Mouse (Mus musculus) A20 (cell line): ENCODE measurements around the gene Gm8108.
"Not testable (repeated sequence)": the region's sequence is repeated elsewhere in the genome, so short reads cannot be mapped to it uniquely, and the experiment has no call there.

Source experiments
- DNase-seq: peaks from one replicate; pipeline ENCODE4 v3.0.0-alpha.2; 2011; ENCODE audit warnings: low read depth, low spot score

Gene Gm8108

DNA sequence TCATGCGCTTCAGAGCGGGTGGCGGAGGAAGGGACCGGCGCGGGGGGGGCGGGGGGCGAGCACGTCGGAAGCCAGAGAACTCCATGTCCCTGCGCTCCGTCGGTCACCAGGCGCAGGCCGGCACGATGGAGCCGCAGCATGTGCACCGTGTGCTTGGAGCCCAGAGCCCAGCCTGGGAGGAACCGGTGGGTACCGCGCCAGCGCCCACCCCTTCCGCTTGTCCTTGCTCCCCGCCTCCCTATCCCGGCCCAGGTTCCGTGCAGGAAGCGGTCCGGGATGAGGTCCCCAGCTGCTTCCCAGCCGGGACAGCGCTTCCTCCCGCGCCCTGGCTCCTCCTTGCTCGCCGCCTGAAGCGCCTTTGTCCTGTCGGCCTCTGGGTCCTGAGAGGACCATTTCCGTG lies at the start of gene Gm8108:
Gene Gm8108, plus strand, starts transcription at position 101 of the 400 bp plus-strand sequence.
- DNase-seq, result not testable (repeated sequence)

DNA sequence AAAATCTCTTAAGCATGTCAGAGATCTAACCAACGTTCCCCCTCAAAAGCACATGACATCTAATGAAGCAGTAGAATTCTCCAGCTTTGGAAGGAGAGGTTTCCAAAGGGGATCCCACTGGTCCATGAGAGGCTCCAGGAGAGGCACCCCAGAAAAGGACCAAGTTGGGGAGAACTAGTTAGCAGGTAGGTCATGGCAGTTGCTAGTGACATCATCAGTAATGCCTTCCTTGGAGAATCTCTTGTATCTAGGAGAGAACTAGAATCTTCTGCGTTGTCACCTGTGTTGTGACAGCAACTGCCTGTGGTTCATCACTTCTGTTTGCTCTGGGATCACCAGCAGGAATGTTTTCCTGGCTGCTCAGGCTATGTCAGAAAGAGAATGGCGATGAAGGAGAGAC lies 26.5 kb upstream of the Gm8108 start, which contains the start of gene Gm3115:
Gene Gm3115, plus strand, starts transcription at position 301 of the 400 bp plus-strand sequence.
- DNase-seq, result not testable (repeated sequence)

DNA sequence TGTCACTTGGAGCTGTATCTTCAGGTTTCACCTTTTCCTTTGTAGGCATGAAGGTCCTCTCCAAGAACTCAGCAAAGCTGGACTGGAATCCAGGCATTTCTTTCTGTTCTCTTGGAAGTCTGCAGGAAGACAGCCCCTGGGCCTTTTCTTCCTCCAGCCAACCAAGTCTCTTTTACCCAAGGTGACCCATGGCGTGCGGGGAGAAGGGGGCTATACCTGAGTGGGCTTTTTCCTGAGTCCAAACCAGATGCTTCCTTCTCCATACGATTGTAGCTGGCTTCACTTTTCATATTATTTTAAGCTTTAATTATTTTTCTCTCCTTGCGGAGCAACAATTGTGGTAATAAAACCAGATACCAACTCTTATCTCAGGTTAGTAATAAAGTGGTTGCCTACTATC lies 31.3 kb downstream of the Gm8108 start:
- not testable (repeated sequence) for DNase-seq

DNA sequence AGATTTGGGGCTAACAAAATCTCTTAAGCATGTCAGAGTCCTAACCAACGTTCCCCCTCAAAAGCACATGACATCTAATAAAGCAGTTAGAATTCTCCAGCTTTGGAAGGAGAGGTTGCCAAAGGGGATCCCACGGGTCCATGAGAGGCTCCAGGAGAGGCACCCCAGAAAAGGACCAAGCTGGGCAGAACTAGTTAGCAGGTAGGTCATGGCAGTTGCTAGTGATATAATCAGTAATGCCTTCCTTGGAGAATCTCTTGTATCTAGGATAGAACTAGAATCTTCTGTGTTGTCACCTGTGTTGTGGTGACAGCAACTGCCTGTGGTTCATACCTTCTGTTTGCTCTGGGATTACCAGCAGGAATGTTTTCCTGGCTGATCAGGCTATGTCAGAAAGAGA lies 54.4 kb downstream of the Gm8108 start, which contains the start of gene Gm3127:
Gene Gm3127, plus strand, starts transcription at position 301 of the 400 bp plus-strand sequence.
- not testable (repeated sequence) for DNase-seq

DNA sequence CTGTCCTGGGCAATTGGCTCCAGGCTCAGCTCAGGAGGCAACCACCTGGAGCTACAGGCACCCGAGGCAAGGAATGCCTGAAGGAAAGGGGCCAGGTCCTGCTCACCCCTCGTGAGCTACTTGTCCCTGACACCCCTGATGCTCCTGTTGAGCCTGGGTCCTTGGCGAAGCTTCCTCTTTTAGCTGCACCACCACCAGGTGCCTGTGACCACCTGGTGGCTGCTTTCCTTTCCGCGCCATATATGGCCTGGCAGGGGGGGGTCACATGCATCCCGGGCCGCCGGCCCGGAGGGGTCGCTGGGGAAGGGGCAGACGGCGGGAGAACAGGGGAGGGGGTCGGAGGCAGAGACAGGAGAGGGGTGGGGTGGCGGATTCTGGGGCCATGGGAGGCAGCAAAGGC lies 71.7 kb downstream of the Gm8108 start:
- not testable (repeated sequence) for DNase-seq
